Mouse (Mus musculus): ENCODE results near the gene Gm8909.
"Not testable (repeated sequence)": the region's sequence is repeated elsewhere in the genome, so short reads cannot be mapped to it uniquely, and the experiment has no call there.

GRCm38 (mm10) chr17:36128525-36128924 is 39.8 kb downstream of the Gm8909 start:
- TF ChIP-seq POLR2A (IDR thresholded peaks at IDR 0.05; ENCODE audit: borderline replicate concordance, control insufficient read depth, low read depth, low read length); CTCF (IDR thresholded peaks at IDR 0.05; ENCODE audit: control insufficient read depth, insufficient read depth, low read length): not testable (repeated sequence)

All from bone marrow, adult 2 months (tissue).